Mouse (Mus musculus) neural tube, embryonic 15.5 days (tissue): ENCODE data around the gene Gm21863. TPM values are rescaled to one million over a fixed set of nuclear protein-coding genes. Genes with fewer than 3 reads are reported as not detected.
"Not testable (repeated sequence)": the region's sequence is repeated elsewhere in the genome, so short reads cannot be mapped to it uniquely, and the experiment has no call there.

Experiments used
- ATAC-seq: fragments of 200-750 bp; cut with Nextera tagmentation; 2 replicates; pipeline ENCODE4 v1.8.0; 2017; ENCODE audit warnings: mild to moderate bottlenecking, moderate TSS enrichment, moderate library complexity; ENCODE audit not compliant: low FRiP score
- H3K27ac ChIP-seq: fragments of 300-500 bp; sonication (generic); replicated peaks from 2 replicates; pipeline ENCODE4 v1.5.1; 2015; ENCODE audit warnings: mild to moderate bottlenecking, inconsistent platforms
- H3K27me3 ChIP-seq: fragments of 300-500 bp; sonication (generic); replicated peaks from 2 replicates; pipeline ENCODE4 v1.6.1; 2015; ENCODE audit warnings: inconsistent platforms
- H3K36me3 ChIP-seq: fragments of 300-500 bp; sonication (generic); 2 replicates; pipeline ENCODE4 v1.6.1; 2015; ENCODE audit warnings: inconsistent platforms
- H3K4me1 ChIP-seq: fragments of 300-500 bp; sonication (generic); 2 replicates; pipeline ENCODE4 v1.6.1; 2015; ENCODE audit warnings: inconsistent platforms
- H3K4me2 ChIP-seq: fragments of 300-500 bp; sonication (generic); 2 replicates; pipeline ENCODE4 v1.6.1; 2015; ENCODE audit warnings: inconsistent platforms, mild to moderate bottlenecking, moderate library complexity
- H3K4me3 ChIP-seq: fragments of 300-500 bp; sonication (generic); replicated peaks from 2 replicates; pipeline ENCODE4 v1.5.1; 2015; ENCODE audit warnings: mild to moderate bottlenecking, inconsistent platforms
- H3K9ac ChIP-seq: fragments of 300-500 bp; sonication (generic); replicated peaks from 2 replicates; pipeline ENCODE4 v1.6.1; 2015; ENCODE audit warnings: mild to moderate bottlenecking, inconsistent platforms
- H3K9me3 ChIP-seq: fragments of 300-500 bp; sonication (generic); replicated peaks from 2 replicates; pipeline ENCODE4 v1.6.1; 2016; ENCODE audit warnings: inconsistent platforms
- WGBS: fragments of 180-500 bp; shearing (Covaris S2); methylation state at CpG from one replicate; pipeline ENCODE4 v1.1.7; 2015; ENCODE audit warnings: mixed read lengths; 5-methylcytosine and 5-hydroxymethylcytosine counted together
- polyA plus RNA-seq: library from polyadenylated mRNA; unstranded; fragments of >200 nt; fragmentation: Nextera tagmentation; extraction: Ambion mirVana; gene quantifications from 2 replicates; pipeline ENCODE4 v1.2.1, GENCODE M21; 2015

Gm21863 gene
- polyA plus RNA-seq = not detected in 2 replicates

DNA sequence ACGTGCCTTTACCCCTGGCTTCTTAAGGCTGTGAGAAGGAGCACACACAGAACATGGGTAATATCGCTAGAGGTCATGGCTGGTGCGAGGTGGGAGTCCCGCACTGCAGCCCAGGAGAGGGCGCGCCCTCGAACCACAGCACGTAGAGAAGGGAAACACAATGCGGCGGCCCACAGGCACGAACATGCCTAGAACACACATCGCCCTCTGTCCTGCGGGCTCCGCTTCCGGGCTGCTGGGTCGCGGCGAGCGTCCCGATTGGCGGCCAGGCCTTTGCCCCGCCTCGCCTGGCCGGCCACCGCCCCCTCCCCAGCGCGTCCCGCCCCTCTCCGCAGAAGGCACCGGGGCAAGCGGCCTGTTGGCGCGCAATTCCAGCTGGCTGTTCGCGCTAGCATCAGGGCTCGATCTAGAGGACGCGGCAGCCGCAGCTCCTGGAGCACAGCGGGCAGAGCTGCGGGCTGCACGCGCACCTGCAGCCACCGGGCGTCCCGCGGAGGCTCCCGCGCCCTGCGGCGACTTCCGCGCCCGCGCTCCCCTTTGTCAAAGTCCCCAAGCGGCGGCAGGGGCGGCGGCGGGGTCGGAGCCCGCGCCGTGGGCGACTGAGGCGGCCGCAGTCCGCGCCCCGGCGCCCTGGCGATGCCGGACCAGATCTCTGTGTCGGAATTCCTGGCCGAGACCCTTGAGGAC is at the start of gene Gm21863:
Gene Gm21863 (plus strand): TSS at position 637 of the 687 bp plus-strand sequence.
- H3K4me1 ChIP-seq, H3K27ac ChIP-seq, H3K36me3 ChIP-seq, H3K27me3 ChIP-seq, H3K9ac ChIP-seq, H3K9me3 ChIP-seq, H3K4me2 ChIP-seq: not testable (repeated sequence)
- 22% methylated on average over 63 of the region's 75 CpGs for WGBS
- peak; percentile 86; the same call in 1 of the 2 replicates for ATAC-seq
- H3K4me3 ChIP-seq = peak within 1 kb of the TSS; percentile 14; the same call in 1 of the 2 replicates

DNA sequence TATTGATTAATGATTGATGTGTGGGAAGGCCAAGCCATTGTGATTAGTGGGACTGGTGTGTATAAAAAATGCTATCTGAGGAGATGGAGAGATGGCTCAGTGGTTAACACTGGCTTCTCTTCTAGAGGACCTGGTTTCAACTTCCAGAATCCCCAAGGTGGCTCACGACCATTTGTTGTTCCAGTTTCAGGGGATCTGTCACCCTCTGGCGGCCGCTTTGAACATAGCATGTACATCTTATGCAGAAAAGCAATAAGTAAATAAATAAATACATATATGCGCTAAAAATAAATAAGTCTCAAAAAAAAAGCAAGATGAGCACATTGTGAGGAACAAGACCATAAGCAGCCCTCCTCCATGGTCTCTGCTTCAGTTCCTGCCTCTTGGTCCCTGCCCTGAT is 26.3 kb upstream of the Gm21863 start:
- H3K4me3 ChIP-seq, H3K4me2 ChIP-seq, H3K27me3 ChIP-seq, H3K9ac ChIP-seq, H3K4me1 ChIP-seq, ATAC-seq, H3K27ac ChIP-seq, H3K36me3 ChIP-seq: not testable (repeated sequence)
- peaks cover 30% of the 10 kb centered on the region for H3K9me3 ChIP-seq
- 37% methylated on average over 4 of the region's 4 CpGs for WGBS
